Mouse (Mus musculus): ENCODE results near the gene Mtch2. TPM values are rescaled to one million over a fixed set of nuclear protein-coding genes. Genes with fewer than 3 reads are reported as not detected.

Gene Mtch2
- polyA plus RNA-seq, 1 experiment = 13.0 TPM

DNA sequence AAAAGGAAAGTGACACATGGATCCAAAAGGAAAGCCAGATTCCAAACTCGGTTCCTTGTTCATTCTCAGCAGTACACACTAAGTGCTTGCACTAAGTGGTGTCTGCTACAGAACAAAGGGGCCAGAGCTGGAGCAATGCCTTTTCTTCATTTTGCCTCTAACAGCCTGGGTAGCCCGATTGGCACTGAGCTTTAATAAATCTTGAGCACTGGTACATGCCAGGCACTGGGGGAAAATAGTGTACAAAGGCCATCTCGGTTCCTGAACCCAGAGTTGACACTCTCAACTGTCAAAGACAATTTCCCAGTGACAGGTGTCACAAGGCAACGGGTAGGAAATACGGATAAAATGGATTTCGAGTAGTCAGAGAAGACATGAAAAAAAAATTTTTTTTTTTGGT lies 784 bp upstream of the Mtch2 start:
- no peak for TF ChIP-seq GATA1 (IDR thresholded peaks at IDR 0.05; ENCODE audit: low read length)

DNA sequence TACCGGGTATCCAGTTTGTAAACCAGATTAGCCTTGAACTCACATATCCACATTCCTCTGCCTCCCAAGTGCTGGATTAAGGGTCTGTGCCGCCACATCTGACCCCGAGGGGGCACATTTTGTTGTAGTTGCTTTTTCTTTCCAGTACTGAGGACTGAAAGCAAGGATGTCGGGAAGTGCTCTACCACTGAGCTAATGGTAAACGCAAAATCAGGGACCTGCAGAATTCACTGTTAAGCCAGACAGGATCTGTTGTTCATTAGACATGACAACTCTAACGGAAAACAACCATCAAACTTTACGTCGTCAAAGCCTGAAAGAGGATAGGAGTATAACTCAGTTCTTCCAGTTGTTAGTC lies 379 bp upstream of the Mtch2 start:
- TF ChIP-seq GATA1 (IDR thresholded peaks at IDR 0.05; ENCODE audit: low read length) = no peak

DNA sequence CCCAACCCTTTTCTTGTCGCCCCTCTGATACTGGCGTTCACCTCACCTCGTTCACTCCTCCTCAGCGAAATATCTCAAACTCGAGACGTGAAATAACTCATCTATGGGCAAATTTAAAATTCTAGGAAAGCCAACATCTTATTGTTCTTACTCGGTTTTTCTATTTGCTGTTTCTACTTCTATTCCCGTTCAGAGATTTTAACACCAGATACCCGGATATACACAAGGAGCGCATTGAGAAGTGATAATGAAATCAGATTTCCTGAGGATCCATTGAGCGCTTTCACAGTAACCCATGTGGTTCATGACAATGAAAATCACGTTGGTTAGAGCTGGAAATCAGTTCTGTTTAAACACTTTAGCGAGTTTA lies 711 bp downstream of the Mtch2 start:
- TF ChIP-seq GATA1 (IDR thresholded peaks at IDR 0.05; ENCODE audit: low read length) = no peak

- TF ChIP-seq GATA1 (IDR thresholded peaks at IDR 0.05; ENCODE audit: low read length) = no peak
Measured at GRCm38 (mm10) chr2:90848331-90848730, 1.4 kb downstream of the Mtch2 start.

- no peak for TF ChIP-seq GATA1 (IDR thresholded peaks at IDR 0.05; ENCODE audit: low read length)
Measured at GRCm38 (mm10) chr2:90850401-90850800, 3.4 kb downstream of the Mtch2 start.

DNA sequence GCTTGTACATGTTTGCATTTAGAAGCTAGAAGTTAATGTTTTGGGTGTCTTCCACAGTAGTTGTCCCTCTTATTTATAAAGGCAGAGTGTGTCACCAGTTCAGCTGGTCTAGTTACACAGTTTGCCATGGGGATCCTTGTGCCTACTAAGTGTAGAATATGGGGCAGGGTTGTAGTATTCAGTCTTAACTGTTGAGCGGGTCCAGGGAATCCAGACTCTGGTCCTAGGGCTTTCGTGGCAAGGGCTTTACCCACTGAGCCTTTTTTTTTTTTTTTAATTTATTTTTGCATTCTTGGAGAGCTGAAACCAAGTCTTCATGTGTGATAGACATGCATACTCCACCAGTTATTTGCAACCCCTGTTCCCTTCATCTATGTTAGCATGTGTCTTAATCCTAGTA lies 14.5 kb downstream of the Mtch2 start:
- TF ChIP-seq GATA1 (IDR thresholded peaks at IDR 0.05; ENCODE audit: low read length) = no peak

DNA sequence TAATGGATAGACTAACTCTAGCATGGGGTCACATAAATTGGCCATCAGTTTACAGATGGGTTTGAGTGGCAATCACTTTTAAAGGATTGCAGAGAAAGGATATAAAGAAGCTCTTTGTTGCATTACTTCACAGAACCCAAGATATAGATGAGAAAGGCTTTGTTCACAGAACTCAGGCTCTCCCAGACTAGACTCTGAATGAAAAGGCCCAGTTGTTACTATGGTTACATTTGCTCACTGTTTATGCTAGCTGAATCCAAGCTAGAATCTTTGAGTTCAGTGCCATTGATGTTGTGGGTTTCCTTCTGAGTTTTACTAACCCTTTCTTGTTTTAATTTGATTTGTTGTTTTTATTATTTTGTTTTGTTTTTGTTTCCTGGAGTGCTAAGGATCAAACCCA lies 17.2 kb downstream of the Mtch2 start:
- TF ChIP-seq GATA1 (IDR thresholded peaks at IDR 0.05; ENCODE audit: low read length) = no peak

DNA sequence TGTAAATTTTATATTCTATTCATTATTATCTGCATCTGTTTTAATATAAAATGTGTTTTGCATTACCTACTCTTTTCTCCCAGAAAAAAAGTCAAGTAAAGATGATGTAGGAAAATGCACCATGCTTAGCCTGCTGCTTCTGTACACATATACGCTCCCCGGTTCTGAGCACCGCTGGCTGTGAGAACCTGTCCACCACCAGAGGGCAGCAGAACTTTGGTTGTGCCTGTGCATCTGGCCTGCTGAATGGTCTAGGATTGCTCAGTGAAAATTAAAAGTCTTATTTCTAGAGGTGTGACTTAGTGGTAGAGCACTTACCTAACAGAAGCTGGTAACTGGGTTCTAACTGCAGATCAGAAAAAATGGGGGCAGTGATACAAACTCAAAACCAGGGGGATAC lies 19.6 kb downstream of the Mtch2 start:
- TF ChIP-seq GATA1 (IDR thresholded peaks at IDR 0.05; ENCODE audit: low read length) = no peak

- peak; percentile 29 for TF ChIP-seq GATA1 (IDR thresholded peaks at IDR 0.05; ENCODE audit: low read length)
Measured at GRCm38 (mm10) chr2:90870136-90870601, 23.2 kb downstream of the Mtch2 start.

GRCm38 (mm10) chr2:90871180-90871961 lies 24.4 kb downstream of the Mtch2 start:
- TF ChIP-seq GATA1 (IDR thresholded peaks at IDR 0.05; ENCODE audit: low read length) = no peak

DNA sequence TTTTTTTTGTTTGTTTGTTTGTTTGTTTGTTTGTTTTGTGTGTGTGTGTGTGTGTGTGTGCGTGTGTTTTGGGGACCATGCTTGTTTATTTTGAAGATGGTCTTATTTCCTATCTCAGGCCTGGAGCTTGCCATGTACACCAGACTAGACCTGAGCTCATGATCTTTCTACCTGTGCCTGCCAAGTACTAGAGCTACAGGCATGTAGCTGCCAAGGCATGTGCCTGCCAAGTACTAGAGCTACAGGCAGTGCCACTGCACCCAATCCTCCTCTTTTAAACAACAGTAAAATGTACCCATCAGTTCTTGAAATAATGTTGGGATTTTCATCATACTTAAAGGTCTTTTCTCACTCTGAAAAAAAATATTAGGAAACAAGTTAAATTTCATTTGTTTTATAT lies 27.1 kb downstream of the Mtch2 start:
- TF ChIP-seq GATA1 (IDR thresholded peaks at IDR 0.05; ENCODE audit: low read length) = no peak

DNA sequence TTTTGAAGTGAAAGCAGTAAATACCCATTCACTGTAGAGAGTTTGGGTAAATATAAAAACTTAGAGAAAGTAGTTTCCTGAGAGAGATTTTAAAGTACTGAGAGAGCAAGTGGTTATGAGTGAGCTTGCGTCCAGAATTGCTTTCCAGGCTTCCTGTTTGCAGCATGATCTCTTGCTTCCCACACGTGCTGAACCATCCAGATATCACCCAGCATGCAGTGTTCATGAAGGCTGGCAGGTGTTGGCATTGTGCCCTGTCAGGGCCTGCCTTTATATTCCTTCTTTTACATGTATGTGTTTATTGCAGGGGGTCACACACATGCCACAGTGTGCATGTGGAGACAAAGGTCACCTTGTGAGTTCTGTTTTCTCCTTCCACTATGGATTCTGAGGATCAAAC lies 28.3 kb downstream of the Mtch2 start:
- TF ChIP-seq GATA1 (IDR thresholded peaks at IDR 0.05; ENCODE audit: low read length) = no peak

- no peak for TF ChIP-seq GATA1 (IDR thresholded peaks at IDR 0.05; ENCODE audit: low read length)
Measured at GRCm38 (mm10) chr2:90877584-90878259, 30.8 kb downstream of the Mtch2 start.

DNA sequence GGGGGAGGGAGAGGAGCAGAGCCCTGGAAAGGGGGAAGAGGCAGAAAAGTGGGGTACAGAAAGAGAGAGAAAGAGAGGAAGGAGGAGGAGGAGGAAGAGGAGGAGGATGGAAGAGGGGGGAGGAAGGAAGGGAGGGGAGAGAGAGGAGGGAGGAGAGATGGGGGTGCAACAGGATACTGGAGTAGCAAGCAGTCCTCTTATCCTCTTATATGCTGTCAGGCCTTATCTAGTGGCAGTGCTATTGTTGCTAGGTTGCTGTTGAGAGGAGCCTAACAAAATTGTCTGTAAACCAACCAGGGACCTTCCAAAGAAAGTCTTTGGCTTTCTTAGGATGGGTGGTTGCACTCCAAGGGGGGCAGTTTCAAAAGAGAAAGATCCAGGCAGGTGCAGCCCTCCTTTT lies 32.5 kb downstream of the Mtch2 start:
- TF ChIP-seq GATA1 (IDR thresholded peaks at IDR 0.05; ENCODE audit: low read length) = no peak

DNA sequence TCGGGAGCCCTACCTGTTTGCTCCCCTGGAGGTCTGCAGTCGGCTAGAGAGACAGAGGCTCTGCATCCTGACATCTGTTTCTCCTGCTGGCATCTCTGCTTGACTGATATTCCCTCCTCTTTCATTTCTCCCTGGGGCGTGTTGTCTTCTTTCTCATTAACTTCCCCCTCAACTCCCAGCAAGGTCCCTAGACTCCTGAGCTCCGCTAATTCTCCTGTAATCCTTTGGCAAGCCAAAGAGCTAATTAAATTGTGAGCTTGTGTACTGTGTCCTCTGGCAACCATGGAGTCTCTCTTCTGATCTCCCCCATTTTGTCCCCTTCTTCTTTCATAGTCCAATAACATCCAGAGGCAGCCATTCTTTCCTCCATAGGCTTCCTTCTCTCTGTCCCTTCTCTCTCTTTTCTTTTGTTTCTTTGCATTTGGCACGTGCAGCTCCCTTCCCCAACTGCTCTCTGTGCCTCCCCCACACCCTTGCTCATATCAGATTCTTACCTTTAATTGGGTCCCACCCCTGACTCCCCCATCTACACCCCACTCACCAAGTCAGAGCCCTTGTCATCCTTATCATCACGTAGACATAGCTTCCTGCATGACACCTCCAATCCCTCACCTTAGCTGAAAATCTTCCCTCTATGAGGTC lies 33.3 kb downstream of the Mtch2 start:
- no peak for TF ChIP-seq GATA1 (IDR thresholded peaks at IDR 0.05; ENCODE audit: low read length)

GRCm38 (mm10) chr2:90881824-90882223 lies 34.9 kb downstream of the Mtch2 start:
- TF ChIP-seq GATA1 (IDR thresholded peaks at IDR 0.05; ENCODE audit: low read length) = no peak
